Mouse (Mus musculus) stomach, postnatal 0 days (tissue): ENCODE results near the gene Tmc6.

ENCODE experiments used
- CTCF ChIP-seq: IDR thresholded peaks from 2 replicates; pipeline ENCODE4 v1.5.1; 2016; ENCODE audit warnings: antibody characterized with exemption, low read depth, mild to moderate bottlenecking, moderate library complexity
- EP300 ChIP-seq: optimal IDR thresholded peaks from 2 replicates; pipeline ENCODE3; 2016; ENCODE audit warnings: antibody characterized with exemption

- TF ChIP-seq CTCF (no peak), EP300 (no peak)
Measured at GRCm38 (mm10) chr11:117718838-117719237, 63.2 kb downstream of the Tmc6 start.
